Mouse (Mus musculus) forebrain, postnatal 0 days (tissue): ENCODE data around the gene Dlgap3. TPM values are rescaled to one million over a fixed set of nuclear protein-coding genes. Genes with fewer than 3 reads are reported as not detected.

Source experiments
- ATAC-seq: fragments of 200-750 bp; cut with Nextera tagmentation; 2 replicates; pipeline ENCODE4 v1.8.0; 2017; ENCODE audit warnings: mild to moderate bottlenecking, moderate library complexity
- DNase-seq: peaks from one replicate; pipeline ENCODE4 v3.0.0-alpha.2; 2015
- H3K27ac ChIP-seq: fragments of 300-500 bp; sonication (generic); 2 replicates; pipeline ENCODE4 v1.5.1; 2014; ENCODE audit warnings: low read depth, mild to moderate bottlenecking, antibody characterized with exemption, low read length, moderate library complexity, mixed read lengths
- H3K27me3 ChIP-seq: fragments of 300-500 bp; sonication (generic); 2 replicates; pipeline ENCODE4 v1.6.1; 2014; ENCODE audit warnings: mild to moderate bottlenecking, low read length, mixed read lengths; ENCODE audit not compliant: insufficient read depth
- H3K36me3 ChIP-seq: fragments of 300-500 bp; sonication (generic); 2 replicates; pipeline ENCODE4 v1.6.1; 2014; ENCODE audit warnings: mild to moderate bottlenecking, moderate library complexity; ENCODE audit not compliant: insufficient read depth
- H3K4me1 ChIP-seq: fragments of 300-500 bp; sonication (generic); 2 replicates; pipeline ENCODE4 v1.6.1; 2014; ENCODE audit warnings: antibody characterized with exemption; ENCODE audit not compliant: insufficient read depth
- H3K4me2 ChIP-seq: fragments of 300-500 bp; sonication (generic); 2 replicates; pipeline ENCODE4 v1.6.1; 2014; ENCODE audit warnings: low read depth, mild to moderate bottlenecking, moderate library complexity
- H3K4me3 ChIP-seq: fragments of 300-500 bp; sonication (generic); 2 replicates; pipeline ENCODE4 v1.5.1; 2014; ENCODE audit warnings: low read depth, low read length, mixed read lengths
- H3K9ac ChIP-seq: fragments of 300-500 bp; sonication (generic); 2 replicates; pipeline ENCODE4 v1.6.1; 2014; ENCODE audit warnings: mild to moderate bottlenecking
- H3K9me3 ChIP-seq: fragments of 300-500 bp; sonication (generic); 2 replicates; pipeline ENCODE4 v1.6.1; 2016; ENCODE audit warnings: low read length
- CTCF ChIP-seq: sonication (generic); IDR thresholded peaks from 2 replicates; pipeline ENCODE4 v1.5.1; 2016; ENCODE audit warnings: antibody characterized with exemption, control low read depth, low read depth
- WGBS: fragments of 180-500 bp; shearing (Covaris S2); extraction: QIAGEN DNeasy Blood & Tissue Kit; methylation state at CpG from one replicate; pipeline ENCODE4 v1.1.7; 2014; 5-methylcytosine and 5-hydroxymethylcytosine counted together
- polyA plus RNA-seq: library from polyadenylated mRNA; unstranded; fragments of >200 nt; fragmentation: Nextera tagmentation; extraction: Ambion mirVana; gene quantifications from 2 replicates; pipeline ENCODE4 v1.2.1, GENCODE M21; 2015
- total RNA-seq: library from RNA; depleted of rRNA; stranded (reverse); fragments of >200 nt; gene quantifications from 2 replicates; pipeline ENCODE4 v1.2.3, GENCODE M21; 2014

Gene Dlgap3
- total and polyA plus RNA-seq, 2 experiments from 2014 or later, result 28.0 to 85.5 TPM

DNA sequence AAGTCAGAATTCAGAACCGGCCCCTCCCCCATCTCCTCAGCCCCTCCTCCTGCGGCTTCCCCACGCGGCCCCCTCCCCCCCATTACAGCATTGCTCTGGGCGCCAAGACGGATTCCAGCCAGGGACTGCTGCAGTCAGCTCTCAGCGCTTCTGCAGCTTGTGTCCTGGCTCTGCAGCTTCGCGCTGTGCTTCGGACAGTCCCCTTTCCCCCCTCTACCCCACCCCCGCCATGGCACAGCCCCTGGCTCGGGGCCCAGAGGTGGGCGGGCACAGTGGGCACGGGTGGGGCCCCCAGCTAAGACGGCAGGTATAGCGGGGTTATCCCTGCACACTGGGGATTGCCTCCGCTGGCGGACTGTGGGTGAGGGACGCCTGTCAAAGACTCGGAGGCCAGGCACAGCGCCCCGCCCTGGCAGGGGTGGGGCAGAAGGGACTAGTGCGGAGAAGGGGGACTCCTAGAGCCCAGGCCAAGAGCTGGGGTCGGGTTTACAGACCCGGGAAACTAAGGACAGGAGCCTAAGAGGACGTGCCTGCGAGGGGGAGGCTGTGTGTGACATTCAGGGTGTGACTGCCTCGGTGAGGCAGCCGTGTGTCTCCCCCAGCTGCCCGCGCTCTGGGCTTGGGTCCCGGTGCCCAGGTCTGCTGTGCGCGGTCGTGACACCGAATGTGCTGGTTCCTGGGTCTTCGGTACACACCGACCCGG lies 642 bp upstream of the Dlgap3 start:
- under 1% methylated on average over 39 of the region's 39 CpGs for WGBS
- no peaks in the 10 kb centered on the region for H3K36me3 ChIP-seq
- peak overlapping the region; percentile 73 for H3K27ac ChIP-seq
- peak overlapping the region; percentile 87 for H3K9ac ChIP-seq
- ATAC-seq, result peak; percentile 70
- H3K4me3 ChIP-seq, result peak overlapping the region; percentile 92
- no peaks in the 10 kb centered on the region for H3K9me3 ChIP-seq
- no peaks in the 10 kb centered on the region for H3K27me3 ChIP-seq
- H3K4me1 ChIP-seq, result peaks cover 14% of the 10 kb centered on the region; the same call in 1 of the 2 replicates
- DNase-seq, result peak; percentile 78
- peak overlapping the region; percentile 97 for H3K4me2 ChIP-seq
- peak; percentile 18 for TF ChIP-seq CTCF

DNA sequence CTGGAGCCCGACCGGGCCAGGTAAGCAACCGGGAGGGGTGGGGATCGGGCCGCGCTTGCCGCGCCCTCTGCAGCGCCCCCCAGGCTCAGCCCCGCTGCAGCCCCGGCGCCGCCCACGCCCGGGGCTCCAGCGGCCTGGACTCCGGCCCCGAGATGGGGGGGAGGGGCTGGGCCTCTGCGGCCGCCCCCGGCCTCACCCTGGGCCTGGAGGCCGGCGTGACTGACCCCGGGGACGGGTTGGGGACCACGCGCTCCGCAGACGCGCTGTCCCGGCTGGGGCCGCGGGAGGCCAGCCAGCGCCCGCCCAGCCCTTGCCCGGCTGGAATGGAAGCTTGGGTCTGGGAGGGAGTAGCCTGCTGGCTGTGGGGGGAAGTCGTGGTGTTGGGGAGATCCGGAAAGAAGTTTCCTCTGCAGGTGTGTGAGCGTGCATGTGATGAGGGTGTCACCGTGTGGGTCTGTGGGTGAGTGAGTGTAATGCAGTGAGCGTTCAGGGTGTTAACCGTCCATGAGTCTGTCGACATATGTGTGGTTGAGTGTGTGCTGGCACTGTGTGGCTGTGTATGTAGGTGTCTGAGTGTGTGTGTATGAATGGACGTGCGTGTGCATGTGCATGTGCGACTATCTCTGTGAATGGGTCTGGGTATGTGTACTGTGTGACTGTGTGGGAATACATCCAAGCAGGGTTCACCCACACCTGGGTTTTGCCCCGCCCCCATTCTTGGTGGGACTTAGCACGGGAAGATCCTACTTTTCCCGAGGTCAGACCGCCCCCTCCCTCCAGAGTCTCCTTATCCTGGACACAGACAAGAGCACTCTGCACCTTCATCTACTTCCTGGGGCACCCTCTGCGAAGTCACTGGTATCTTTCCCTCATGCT lies 580 bp downstream of the Dlgap3 start:
- TF ChIP-seq CTCF, result no peak; the same call in 1 of the 2 replicates
- H3K27me3 ChIP-seq, result no peaks in the 10 kb centered on the region
- peak overlapping the region; percentile 97 for H3K4me2 ChIP-seq
- DNase-seq (peak; percentile 53), ATAC-seq (peak; percentile 30)
- no peaks in the 10 kb centered on the region for H3K36me3 ChIP-seq
- H3K4me3 ChIP-seq, result peak overlapping the region; percentile 92
- H3K4me1 ChIP-seq, result peaks cover 14% of the 10 kb centered on the region; the same call in 1 of the 2 replicates
- WGBS, result 2% methylated on average over 34 of the region's 51 CpGs
- peak overlapping the region; percentile 87 for H3K9ac ChIP-seq
- peak overlapping the region; percentile 73 for H3K27ac ChIP-seq
- no peaks in the 10 kb centered on the region for H3K9me3 ChIP-seq

DNA sequence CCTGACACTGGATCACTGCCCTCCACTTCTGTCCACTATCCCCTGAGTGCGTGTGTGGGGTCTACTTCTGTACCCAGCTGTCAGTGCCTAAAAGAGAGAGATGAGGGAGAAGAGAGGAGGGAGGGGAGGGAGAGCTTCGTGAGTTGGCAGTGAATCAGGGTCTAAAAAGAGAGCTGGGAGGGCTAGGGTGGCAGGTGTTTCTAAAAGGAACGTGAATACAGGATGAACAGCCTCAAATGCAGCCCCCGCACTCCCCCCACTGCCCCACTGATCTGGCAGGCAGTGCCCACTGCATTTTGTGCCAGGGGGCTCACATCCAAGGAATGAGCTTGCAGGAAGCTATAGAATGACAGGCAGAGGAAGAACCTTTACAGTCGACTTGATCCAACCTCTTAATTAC lies 1.9 kb downstream of the Dlgap3 start:
- peak overlapping the region; percentile 6; the same call in 1 of the 2 replicates for H3K9ac ChIP-seq
- H3K27me3 ChIP-seq, result no peaks in the 10 kb centered on the region
- DNase-seq (peak; percentile 42), ATAC-seq (no peak)
- peaks cover 14% of the 10 kb centered on the region; the same call in 1 of the 2 replicates for H3K4me1 ChIP-seq
- H3K4me3 ChIP-seq, result no peak overlapping the region
- no peaks in the 10 kb centered on the region for H3K36me3 ChIP-seq
- TF ChIP-seq CTCF, result no peak
- peak overlapping the region; percentile 29; the same call in 1 of the 2 replicates for H3K27ac ChIP-seq
- H3K4me2 ChIP-seq, result peak overlapping the region; percentile 30
- no peaks in the 10 kb centered on the region for H3K9me3 ChIP-seq
- WGBS, result 14% methylated on average over 5 of the region's 5 CpGs

GRCm38 (mm10) chr4:127171341-127171905 lies 2.4 kb downstream of the Dlgap3 start:
- H3K27me3 ChIP-seq, result no peaks in the 10 kb centered on the region
- no peaks in the 10 kb centered on the region for H3K9me3 ChIP-seq
- peak overlapping the region; percentile 29; the same call in 1 of the 2 replicates for H3K27ac ChIP-seq
- no peak for TF ChIP-seq CTCF
- 0 out of 2 replicates have a peak overlapping the region, but pooled peaks have one; percentile 6 for H3K9ac ChIP-seq
- 40% methylated on average over 4 of the region's 4 CpGs for WGBS
- no peak for DNase-seq
- peaks cover 14% of the 10 kb centered on the region; the same call in 1 of the 2 replicates for H3K4me1 ChIP-seq
- no peak for ATAC-seq
- no peaks in the 10 kb centered on the region for H3K36me3 ChIP-seq
- H3K4me2 ChIP-seq, result peak overlapping the region; percentile 30
- H3K4me3 ChIP-seq, result no peak overlapping the region

- ATAC-seq (no peak), DNase-seq (no peak)
- no peak overlapping the region for H3K4me3 ChIP-seq
- 16% methylated on average over 7 of the region's 7 CpGs for WGBS
- no peaks in the 10 kb centered on the region for H3K9me3 ChIP-seq
- H3K4me2 ChIP-seq, result peak overlapping the region; percentile 16; the same call in 1 of the 2 replicates
- no peak for TF ChIP-seq CTCF
- H3K9ac ChIP-seq, result no peak overlapping the region
- no peaks in the 10 kb centered on the region for H3K27me3 ChIP-seq
- H3K27ac ChIP-seq, result no peak overlapping the region
- no peaks in the 10 kb centered on the region for H3K36me3 ChIP-seq
- H3K4me1 ChIP-seq, result peaks cover 14% of the 10 kb centered on the region; the same call in 1 of the 2 replicates
These were observed 3.1 kb downstream of the Dlgap3 start for GRCm38 (mm10) chr4:127172119-127172518.

- WGBS, result 67% methylated on average over 4 of the region's 4 CpGs
- peaks cover 14% of the 10 kb centered on the region; the same call in 1 of the 2 replicates for H3K4me1 ChIP-seq
- no peak for DNase-seq
- ATAC-seq, result no peak
- no peak overlapping the region for H3K4me3 ChIP-seq
- no peaks in the 10 kb centered on the region for H3K27me3 ChIP-seq
- no peak overlapping the region for H3K27ac ChIP-seq
- no peak for TF ChIP-seq CTCF
- no peak overlapping the region for H3K9ac ChIP-seq
- no peaks in the 10 kb centered on the region for H3K36me3 ChIP-seq
- peak overlapping the region; percentile 16 for H3K4me2 ChIP-seq
- no peaks in the 10 kb centered on the region for H3K9me3 ChIP-seq
These were observed 3.6 kb downstream of the Dlgap3 start for GRCm38 (mm10) chr4:127172614-127173013.
